Mouse (Mus musculus) neural tube, embryonic 15.5 days (tissue): ENCODE measurements around the gene Ecm1. TPM values are rescaled to one million over a fixed set of nuclear protein-coding genes. Genes with fewer than 3 reads are reported as not detected.

Experiments used
- ATAC-seq: fragments of 200-750 bp; cut with Nextera tagmentation; 2 replicates; pipeline ENCODE4 v1.8.0; 2017; ENCODE audit warnings: mild to moderate bottlenecking, moderate TSS enrichment, moderate library complexity; ENCODE audit not compliant: low FRiP score
- H3K27ac ChIP-seq: fragments of 300-500 bp; sonication (generic); replicated peaks from 2 replicates; pipeline ENCODE4 v1.5.1; 2015; ENCODE audit warnings: mild to moderate bottlenecking, inconsistent platforms
- H3K27me3 ChIP-seq: fragments of 300-500 bp; sonication (generic); replicated peaks from 2 replicates; pipeline ENCODE4 v1.6.1; 2015; ENCODE audit warnings: inconsistent platforms
- H3K36me3 ChIP-seq: fragments of 300-500 bp; sonication (generic); 2 replicates; pipeline ENCODE4 v1.6.1; 2015; ENCODE audit warnings: inconsistent platforms
- H3K4me1 ChIP-seq: fragments of 300-500 bp; sonication (generic); 2 replicates; pipeline ENCODE4 v1.6.1; 2015; ENCODE audit warnings: inconsistent platforms
- H3K4me2 ChIP-seq: fragments of 300-500 bp; sonication (generic); 2 replicates; pipeline ENCODE4 v1.6.1; 2015; ENCODE audit warnings: inconsistent platforms, mild to moderate bottlenecking, moderate library complexity
- H3K4me3 ChIP-seq: fragments of 300-500 bp; sonication (generic); replicated peaks from 2 replicates; pipeline ENCODE4 v1.5.1; 2015; ENCODE audit warnings: mild to moderate bottlenecking, inconsistent platforms
- H3K9ac ChIP-seq: fragments of 300-500 bp; sonication (generic); replicated peaks from 2 replicates; pipeline ENCODE4 v1.6.1; 2015; ENCODE audit warnings: mild to moderate bottlenecking, inconsistent platforms
- H3K9me3 ChIP-seq: fragments of 300-500 bp; sonication (generic); replicated peaks from 2 replicates; pipeline ENCODE4 v1.6.1; 2016; ENCODE audit warnings: inconsistent platforms
- WGBS: fragments of 180-500 bp; shearing (Covaris S2); methylation state at CpG from one replicate; pipeline ENCODE4 v1.1.7; 2015; ENCODE audit warnings: mixed read lengths; 5-methylcytosine and 5-hydroxymethylcytosine counted together
- polyA plus RNA-seq: library from polyadenylated mRNA; unstranded; fragments of >200 nt; fragmentation: Nextera tagmentation; extraction: Ambion mirVana; gene quantifications from 2 replicates; pipeline ENCODE4 v1.2.1, GENCODE M21; 2015

Ecm1 gene
- polyA plus RNA-seq, 1 experiment from 2014 or later, result 11.6 TPM

DNA sequence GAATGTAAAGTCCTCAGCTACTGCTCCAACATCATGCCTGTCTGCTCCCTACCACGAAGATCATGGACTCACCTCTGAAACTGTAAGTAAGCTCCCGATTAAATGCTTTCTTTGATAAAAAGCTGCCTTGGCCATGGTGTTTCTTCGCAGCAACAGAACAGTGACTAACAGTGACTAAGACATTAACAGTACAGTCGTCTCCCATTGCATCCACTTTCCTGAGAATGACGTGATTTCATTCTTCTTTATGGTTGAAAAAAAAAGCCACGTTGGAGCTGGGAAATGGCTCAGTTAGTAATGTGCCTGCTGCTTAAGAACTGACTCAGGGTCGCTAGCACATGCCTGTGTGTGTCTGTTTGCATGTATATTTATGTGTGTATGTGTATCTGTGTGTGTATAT, 13.5 kb downstream of the Ecm1 start:
- H3K9ac ChIP-seq, result no peak overlapping the region
- H3K27ac ChIP-seq, result no peak overlapping the region
- 82% methylated on average over 7 of the region's 7 CpGs for WGBS
- no peaks in the 10 kb centered on the region for H3K27me3 ChIP-seq
- ATAC-seq, result no peak
- H3K36me3 ChIP-seq, result no peaks in the 10 kb centered on the region
- no peaks in the 10 kb centered on the region for H3K4me1 ChIP-seq
- no peak overlapping the region for H3K4me2 ChIP-seq
- H3K9me3 ChIP-seq, result no peaks in the 10 kb centered on the region
- no peak overlapping the region for H3K4me3 ChIP-seq

DNA sequence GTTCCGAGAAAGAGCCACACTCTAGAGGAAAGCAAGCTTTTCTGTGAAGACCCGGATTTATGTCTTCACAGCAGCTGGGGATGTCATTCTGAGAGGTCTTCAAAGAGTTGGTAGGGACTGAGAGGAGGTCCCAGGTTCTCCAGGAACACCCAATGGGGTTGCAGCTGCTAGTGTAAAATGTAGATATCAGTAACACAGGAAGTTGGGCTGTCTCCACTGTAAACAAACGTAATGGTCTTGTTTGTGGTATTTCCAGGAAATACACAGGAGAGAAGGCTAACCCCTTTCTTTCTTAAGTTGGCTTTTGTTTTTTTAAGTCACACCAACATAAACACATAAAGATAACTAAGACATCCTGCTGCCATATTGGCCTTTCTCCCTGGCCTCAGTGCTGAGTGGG, 17.0 kb downstream of the Ecm1 start:
- Histone ChIP-seq H3K4me3 (no peak overlapping the region), H3K9me3 (no peaks in the 10 kb centered on the region), H3K4me1 (no peaks in the 10 kb centered on the region), H3K27me3 (no peaks in the 10 kb centered on the region), H3K9ac (no peak overlapping the region), H3K36me3 (no peaks in the 10 kb centered on the region), H3K27ac (no peak overlapping the region), H3K4me2 (no peak overlapping the region)
- 85% methylated on average over 3 of the region's 3 CpGs for WGBS
- ATAC-seq, result no peak

DNA sequence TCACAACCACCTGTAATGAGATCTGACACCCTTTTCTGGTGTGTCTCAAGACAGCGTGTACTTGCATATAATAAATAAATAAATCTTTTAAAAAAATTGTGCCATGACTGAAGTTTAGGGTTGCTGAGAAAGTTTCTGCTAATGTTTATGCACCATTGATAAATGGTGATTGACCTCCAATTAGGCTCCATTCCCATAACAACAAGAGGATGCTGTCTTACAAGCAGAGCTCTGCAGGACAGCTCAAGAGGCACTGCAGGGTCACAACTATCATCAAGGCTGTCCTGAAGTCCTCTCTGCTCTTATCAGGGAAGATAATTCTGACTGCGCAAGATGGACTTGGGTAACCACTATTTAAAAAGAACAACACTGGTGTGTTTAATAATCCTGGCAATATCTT, 21.2 kb downstream of the Ecm1 start:
- H3K27ac ChIP-seq, result no peak overlapping the region
- H3K36me3 ChIP-seq, result no peaks in the 10 kb centered on the region
- 89% methylated on average over 2 of the region's 2 CpGs for WGBS
- H3K4me1 ChIP-seq, result no peaks in the 10 kb centered on the region
- no peak overlapping the region for H3K9ac ChIP-seq
- no peaks in the 10 kb centered on the region for H3K27me3 ChIP-seq
- H3K9me3 ChIP-seq, result no peaks in the 10 kb centered on the region
- ATAC-seq, result no peak
- H3K4me2 ChIP-seq, result no peak overlapping the region
- H3K4me3 ChIP-seq, result no peak overlapping the region

DNA sequence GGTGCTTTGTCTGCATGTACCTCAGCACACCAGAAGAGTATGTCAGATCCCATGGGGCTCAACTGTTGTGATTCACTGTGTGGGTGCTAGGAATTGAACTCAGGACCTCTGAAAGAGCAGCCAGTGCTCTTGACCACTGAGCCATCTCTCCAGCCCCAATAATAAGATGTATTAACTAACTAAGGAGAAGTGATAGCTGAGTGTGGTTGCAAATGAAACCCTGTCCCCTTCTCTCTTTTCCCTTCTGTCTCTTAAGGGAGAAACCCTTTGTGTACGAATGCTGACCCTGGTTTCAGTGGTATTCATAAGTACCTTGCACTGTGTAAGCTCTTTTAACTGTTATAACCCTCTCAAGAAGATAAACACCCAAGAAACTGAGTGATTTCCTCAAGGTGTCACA, 23.3 kb downstream of the Ecm1 start:
- Histone ChIP-seq H3K36me3 (no peaks in the 10 kb centered on the region), H3K4me2 (no peak overlapping the region), H3K9me3 (no peaks in the 10 kb centered on the region), H3K4me1 (no peaks in the 10 kb centered on the region), H3K9ac (no peak overlapping the region), H3K27me3 (no peaks in the 10 kb centered on the region), H3K27ac (no peak overlapping the region), H3K4me3 (no peak overlapping the region)
- 86% methylated on average over 1 of the region's 1 CpGs for WGBS
- ATAC-seq, result no peak

DNA sequence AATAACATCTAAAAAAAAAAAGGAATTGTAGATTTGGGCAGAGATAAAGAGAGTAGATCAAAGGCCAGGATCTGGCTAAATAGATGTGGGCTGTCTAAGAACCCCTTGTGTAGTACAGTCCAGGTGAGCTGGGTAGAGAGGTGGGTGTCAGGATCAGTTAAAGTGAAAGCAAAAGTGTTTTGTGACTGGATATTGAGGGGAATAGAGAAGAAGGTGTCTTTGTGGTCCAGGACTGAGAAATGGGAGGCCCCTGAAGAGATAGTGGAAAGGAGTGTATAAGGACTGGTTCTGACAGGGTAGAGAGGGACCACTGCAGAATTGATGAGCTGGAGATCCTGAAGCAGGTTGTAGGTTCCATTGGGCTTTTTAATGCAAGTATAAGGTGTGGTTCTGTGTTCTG, 29.4 kb downstream of the Ecm1 start:
- Histone ChIP-seq H3K4me3 (no peak overlapping the region), H3K9ac (no peak overlapping the region), H3K27me3 (no peaks in the 10 kb centered on the region), H3K4me1 (no peaks in the 10 kb centered on the region), H3K36me3 (no peaks in the 10 kb centered on the region), H3K27ac (no peak overlapping the region), H3K4me2 (no peak overlapping the region), H3K9me3 (no peaks in the 10 kb centered on the region)
- ATAC-seq, result no peak

DNA sequence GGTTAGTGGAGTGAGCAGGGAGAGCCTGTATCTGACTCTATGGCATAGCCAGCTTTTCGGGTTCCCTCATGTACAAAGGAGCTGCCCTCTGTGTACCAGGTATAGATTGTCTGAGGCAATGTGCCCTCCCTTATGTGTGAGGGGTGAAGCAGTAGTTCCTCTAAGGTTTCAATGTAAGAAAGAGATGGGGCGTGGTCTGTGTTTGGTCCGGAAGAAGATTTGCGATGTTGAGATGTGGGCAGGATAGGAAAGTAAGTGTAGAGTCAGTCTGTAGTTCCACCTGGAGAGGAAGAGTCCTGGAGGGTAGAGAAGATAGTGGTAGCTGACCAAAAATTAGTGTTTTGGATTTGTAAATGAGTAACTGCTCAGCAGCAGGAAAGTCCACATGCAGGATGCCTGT, 30.3 kb downstream of the Ecm1 start:
- 94% methylated on average over 4 of the region's 4 CpGs for WGBS

DNA sequence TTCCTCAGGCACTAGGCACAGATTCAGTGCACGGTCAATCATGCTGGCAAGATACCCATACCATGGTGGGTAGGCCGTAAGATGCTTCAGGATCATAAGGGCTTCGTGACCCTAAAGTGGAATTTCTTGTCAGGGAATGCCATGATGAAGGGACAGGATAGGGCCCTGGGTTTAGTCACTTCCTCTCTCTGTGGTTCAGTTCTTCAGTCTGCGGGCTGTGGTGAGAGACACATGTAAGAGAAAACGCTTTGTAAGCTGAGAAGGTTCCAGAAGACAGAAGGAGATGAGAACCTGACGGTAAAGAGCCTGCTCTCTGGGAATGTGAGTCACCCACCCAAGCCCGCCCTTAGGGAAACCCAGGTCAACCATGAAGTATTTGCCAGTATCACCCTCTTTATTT, 31.9 kb downstream of the Ecm1 start:
- no peaks in the 10 kb centered on the region for H3K4me1 ChIP-seq
- ATAC-seq, result no peak
- H3K9me3 ChIP-seq, result no peaks in the 10 kb centered on the region
- H3K27me3 ChIP-seq, result no peaks in the 10 kb centered on the region
- no peak overlapping the region for H3K27ac ChIP-seq
- no peak overlapping the region for H3K4me3 ChIP-seq
- H3K9ac ChIP-seq, result no peak overlapping the region
- H3K36me3 ChIP-seq, result no peaks in the 10 kb centered on the region
- 93% methylated on average over 7 of the region's 7 CpGs for WGBS
- H3K4me2 ChIP-seq, result no peak overlapping the region

More for the DNA sequence above, 30.3 kb downstream of the Ecm1 start:
- H3K4me3 ChIP-seq, result no peak overlapping the region
- no peak overlapping the region for H3K9ac ChIP-seq
- no peaks in the 10 kb centered on the region for H3K9me3 ChIP-seq
- H3K27ac ChIP-seq, result no peak overlapping the region
- H3K36me3 ChIP-seq, result no peaks in the 10 kb centered on the region
- no peak for ATAC-seq
- H3K4me2 ChIP-seq, result no peak overlapping the region
- no peaks in the 10 kb centered on the region for H3K27me3 ChIP-seq
- no peaks in the 10 kb centered on the region for H3K4me1 ChIP-seq

DNA sequence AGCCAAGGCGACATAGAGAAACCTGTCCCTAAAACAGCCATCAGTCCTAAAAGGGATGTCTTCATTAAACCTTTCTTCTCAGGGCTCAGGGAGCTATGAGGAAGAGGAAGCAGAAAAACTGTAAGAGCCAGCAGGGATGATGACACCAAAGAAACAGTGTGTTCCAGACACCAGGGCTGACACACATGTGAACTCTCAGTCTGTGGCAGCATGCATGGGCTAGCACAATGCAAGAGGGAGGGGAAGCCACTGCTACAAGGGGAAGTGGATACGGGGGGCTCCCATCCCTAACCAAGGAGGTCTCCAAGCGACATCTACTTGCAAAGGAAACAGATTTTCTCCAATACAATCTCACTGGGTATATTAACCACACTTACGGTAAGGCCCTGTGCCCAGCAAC, 33.1 kb downstream of the Ecm1 start:
- no peaks in the 10 kb centered on the region for H3K27me3 ChIP-seq
- no peak for ATAC-seq
- H3K4me1 ChIP-seq, result peaks cover 11% of the 10 kb centered on the region; the same call in 1 of the 2 replicates
- H3K4me3 ChIP-seq, result no peak overlapping the region
- no peaks in the 10 kb centered on the region for H3K9me3 ChIP-seq
- no peak overlapping the region for H3K4me2 ChIP-seq
- no peak overlapping the region for H3K9ac ChIP-seq
- no peaks in the 10 kb centered on the region for H3K36me3 ChIP-seq
- WGBS, result 94% methylated on average over 4 of the region's 4 CpGs
- no peak overlapping the region for H3K27ac ChIP-seq

DNA sequence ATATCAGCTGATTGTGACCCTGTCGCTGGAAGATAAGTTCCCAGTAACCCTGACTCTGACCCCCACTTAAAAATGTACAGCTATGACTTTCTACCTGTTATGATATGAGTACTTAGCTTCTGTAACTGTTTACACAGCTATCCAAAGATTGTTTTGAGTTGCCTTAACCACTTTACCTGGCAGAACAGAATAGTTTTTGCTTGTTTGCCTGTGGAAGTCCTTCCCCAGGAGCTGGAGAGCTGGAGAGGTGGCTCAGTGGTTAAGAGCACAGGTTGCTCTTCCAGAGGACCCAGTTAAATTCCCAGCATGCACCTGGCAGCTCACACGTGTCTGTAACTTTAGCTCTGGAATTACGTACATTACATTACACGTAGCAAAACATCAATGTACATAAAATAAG, 34.8 kb downstream of the Ecm1 start:
- no peaks in the 10 kb centered on the region for H3K36me3 ChIP-seq
- no peak for ATAC-seq
- no peak overlapping the region for H3K9ac ChIP-seq
- H3K4me3 ChIP-seq, result no peak overlapping the region
- H3K9me3 ChIP-seq, result no peaks in the 10 kb centered on the region
- H3K4me2 ChIP-seq, result no peak overlapping the region
- H3K4me1 ChIP-seq, result peaks cover 20% of the 10 kb centered on the region; the same call in 1 of the 2 replicates
- H3K27ac ChIP-seq, result no peak overlapping the region
- no peaks in the 10 kb centered on the region for H3K27me3 ChIP-seq
- 88% methylated on average over 4 of the region's 4 CpGs for WGBS

DNA sequence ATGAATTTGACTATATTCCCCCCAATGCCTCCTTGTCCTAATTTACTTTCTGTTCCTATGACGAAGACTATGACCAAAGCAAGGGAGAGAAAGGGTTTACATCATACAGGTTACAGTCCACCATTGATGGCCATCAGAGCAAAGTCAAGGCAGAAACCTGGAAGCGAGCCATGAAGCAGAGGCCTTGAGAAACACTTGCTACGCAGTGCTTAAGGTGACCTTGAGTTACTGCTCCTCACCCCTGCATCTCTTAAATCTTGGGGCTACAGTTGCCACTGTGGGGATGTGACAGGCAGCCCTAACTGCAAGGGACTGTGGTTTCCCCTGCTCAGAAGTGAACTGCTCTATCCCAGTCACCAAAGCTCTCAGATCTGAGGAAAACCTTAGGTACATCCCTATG, 36.1 kb downstream of the Ecm1 start:
- no peaks in the 10 kb centered on the region for H3K27me3 ChIP-seq
- no peaks in the 10 kb centered on the region for H3K9me3 ChIP-seq
- no peak for ATAC-seq
- no peak overlapping the region for H3K4me2 ChIP-seq
- no peak overlapping the region for H3K27ac ChIP-seq
- no peak overlapping the region for H3K4me3 ChIP-seq
- H3K9ac ChIP-seq, result no peak overlapping the region
- H3K36me3 ChIP-seq, result no peaks in the 10 kb centered on the region
- H3K4me1 ChIP-seq, result peaks cover 20% of the 10 kb centered on the region; the same call in 1 of the 2 replicates
- 99% methylated on average over 3 of the region's 3 CpGs for WGBS

DNA sequence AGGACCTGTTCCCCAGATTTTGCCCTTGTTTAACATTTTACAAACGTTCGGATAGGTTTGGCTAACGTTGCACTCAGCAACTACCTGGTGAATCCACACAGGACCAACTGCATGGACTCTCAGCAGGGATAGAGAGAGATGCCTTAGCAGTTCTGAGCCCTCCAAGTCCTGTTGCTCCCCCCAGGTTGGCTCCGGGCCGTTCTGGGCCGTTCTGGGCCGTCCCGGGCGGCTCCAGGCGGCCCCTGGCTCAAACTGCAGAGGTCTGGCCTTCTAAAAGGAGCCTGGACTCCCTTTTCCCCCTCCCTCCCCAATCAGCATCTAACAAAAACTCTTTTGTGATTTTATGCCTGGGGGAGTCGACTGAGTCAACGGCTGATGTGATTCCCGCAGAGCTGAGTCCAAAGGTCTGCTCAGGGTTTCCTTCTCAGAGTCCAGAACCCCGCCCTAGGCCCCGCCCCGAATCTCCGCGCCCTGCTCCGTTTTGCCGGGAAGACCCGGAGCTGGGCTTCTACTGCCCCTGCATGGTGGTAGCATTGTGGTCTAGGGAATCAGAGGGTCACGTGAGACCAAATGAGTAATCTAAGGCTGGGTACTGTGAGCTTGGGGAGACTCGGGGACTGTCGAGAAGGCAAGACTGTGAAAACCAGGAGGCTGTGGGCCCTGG, 37.4 kb downstream of the Ecm1 start:
- Histone ChIP-seq H3K27ac (no peak overlapping the region), H3K27me3 (no peaks in the 10 kb centered on the region), H3K4me3 (peak overlapping the region; percentile 13), H3K9me3 (no peaks in the 10 kb centered on the region), H3K36me3 (no peaks in the 10 kb centered on the region), H3K4me2 (peak overlapping the region; percentile 50), H3K9ac (0 out of 2 replicates have a peak overlapping the region, but pooled peaks have one; percentile 21), H3K4me1 (peaks cover 20% of the 10 kb centered on the region; the same call in 1 of the 2 replicates)
- ATAC-seq, result peak; percentile 69
- WGBS, result 4% methylated on average over 24 of the region's 24 CpGs

DNA sequence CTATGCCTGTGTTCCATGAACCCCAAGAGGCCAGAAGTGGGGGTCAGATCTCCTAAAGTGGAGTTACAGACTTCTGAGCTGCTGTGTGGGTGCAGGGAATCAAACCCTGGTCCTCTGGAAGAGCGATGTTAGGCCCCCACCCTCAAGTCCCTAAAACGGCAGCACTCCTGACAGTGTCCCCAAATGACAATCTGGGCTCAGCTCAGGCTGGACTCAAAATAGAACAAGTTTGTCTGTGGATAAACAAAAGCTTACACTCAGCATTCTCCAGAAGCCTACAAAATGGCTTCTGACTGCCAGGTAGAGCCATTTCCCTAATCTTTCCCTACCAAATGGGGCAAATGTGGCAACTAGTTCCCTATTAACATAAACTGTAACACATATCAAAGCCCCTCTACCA, 38.3 kb downstream of the Ecm1 start:
- WGBS, result 69% methylated on average over 2 of the region's 2 CpGs
- Histone ChIP-seq H3K4me1 (peaks cover 25% of the 10 kb centered on the region; the same call in 1 of the 2 replicates), H3K27me3 (no peaks in the 10 kb centered on the region), H3K9me3 (no peaks in the 10 kb centered on the region), H3K36me3 (no peaks in the 10 kb centered on the region), H3K27ac (no peak overlapping the region), H3K4me2 (no peak overlapping the region), H3K4me3 (no peak overlapping the region), H3K9ac (no peak overlapping the region)
- no peak for ATAC-seq
